Mouse (Mus musculus): ENCODE results near the gene Arhgap15.

DNA sequence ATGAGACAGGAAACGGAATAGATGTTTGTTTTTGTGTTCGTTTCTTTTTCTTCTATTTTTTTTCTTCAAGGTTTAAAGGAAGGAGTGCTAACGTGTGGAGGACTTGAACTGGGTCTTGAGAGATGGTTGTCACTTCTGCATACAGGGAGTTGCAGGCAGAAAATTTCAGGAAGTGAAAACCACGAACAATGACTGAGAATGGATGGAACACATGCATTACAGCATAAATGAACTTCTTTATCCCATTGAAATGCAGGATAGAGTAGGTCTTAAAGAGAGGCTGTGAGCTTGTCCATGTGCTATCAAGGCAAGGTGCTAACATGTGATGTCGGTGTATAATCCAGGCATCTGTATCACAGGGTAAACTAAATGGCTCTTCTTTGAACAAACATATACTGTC lies 114.1 kb downstream of the Arhgap15 start:
- TF ChIP-seq CTCF (IDR thresholded peaks at IDR 0.05; ENCODE audit: extremely low read depth, insufficient read length, insufficient replicate concordance, low read depth, low read length) (no peak), POLR2A (IDR thresholded peaks at IDR 0.05; ENCODE audit: low read depth, low read length) (no peak)

Measured in small intestine, adult 2 months (tissue).